Comparison of ENCODE assay signal across 7 mouse cellular contexts in the genomic region with DNA sequence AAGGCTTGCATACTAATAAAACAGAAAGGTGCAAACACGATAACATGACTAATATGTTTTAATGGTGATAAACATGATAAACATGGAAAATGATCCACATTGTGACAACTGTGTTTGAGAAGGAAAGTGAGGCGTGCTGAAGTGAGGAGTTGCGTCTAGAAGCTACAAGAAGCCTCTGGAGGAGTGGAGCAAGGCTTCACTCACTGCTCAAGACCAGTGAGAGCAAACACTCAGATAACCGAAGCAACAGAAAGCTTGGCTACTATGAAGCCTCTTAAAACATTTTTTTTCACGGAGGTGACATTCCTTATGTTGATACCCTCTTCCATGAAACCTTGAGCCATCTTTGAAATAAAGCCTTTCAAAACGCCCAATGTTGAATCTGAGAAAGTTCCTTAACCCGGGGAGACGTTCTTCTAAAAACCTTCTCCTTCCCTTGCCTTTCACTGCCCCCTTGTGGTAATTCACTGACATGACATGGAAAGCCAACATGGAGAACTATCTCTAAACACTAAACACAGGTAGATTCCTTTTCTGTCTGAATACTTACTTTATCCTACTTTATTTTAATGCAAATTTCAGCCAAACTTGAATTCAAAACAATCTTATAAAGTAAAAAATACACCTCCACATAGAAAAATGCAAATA.
DNase-seq lines count a peak whose midpoint lies in the region; ATAC-seq lines count a peak whose summit lies in the region.

No protein-coding gene starts in this region.

- H3K4me2 ChIP-seq in forebrain, embryonic 15.5 days (replicated peaks), result no peak overlapping the region

- H3K4me3 ChIP-seq in forebrain, embryonic 15.5 days, result no peak overlapping the region

- peak; percentile 66; the same call in 1 of the 2 replicates for ATAC-seq in forebrain, embryonic 15.5 days (replicated peaks)

- H3K27me3 ChIP-seq in forebrain, embryonic 15.5 days, result no peaks in the 10 kb centered on the region

- no peak overlapping the region for H3K27ac ChIP-seq in forebrain, embryonic 15.5 days (replicated peaks)

- 0 out of 2 replicates have a peak overlapping the region, but pooled peaks have one; percentile 13 for H3K9ac ChIP-seq in forebrain, embryonic 15.5 days (replicated peaks)

- 0 out of 2 replicates have a peak, but pooled peaks cover 3% of the 10 kb centered on the region for H3K4me1 ChIP-seq in forebrain, embryonic 15.5 days

- WGBS in forebrain, embryonic 15.5 days, result 34% methylated on average over 8 of the region's 8 CpGs

- H3K36me3 ChIP-seq in forebrain, embryonic 15.5 days, result no peaks in the 10 kb centered on the region

- DNase-seq in 3T3-L1 (ENCODE audit: low read depth, low spot score) (peak; percentile 78), 416B (ENCODE audit: low read depth) (peak; percentile 71)
- peak; percentile 36 for DNase-seq in c-Kit-positive CD71-negative TER-119-negative erythroid progenitor cells, embryonic 14.5 days (ENCODE audit: low read depth)
- DNase-seq in layer of hippocampus, adult 9-11 months, result peak; percentile 37
- DNase-seq in mesoderm, embryonic 11.5 days (ENCODE audit: low read depth, low spot score), result peak; percentile 65
- DNase-seq in thymus, postnatal 14 days, result peak; percentile 10

- no peaks in the 10 kb centered on the region for H3K9me3 ChIP-seq in forebrain, embryonic 15.5 days

Comparison
In these comparisons a context has a peak if more than half of its experiments do, and no peak if none do; other contexts are left out.
1. DNase-seq: peak in every context shown above with its lines; median percentile 78 in 3T3-L1; 71 in 416B; 65 in mesoderm, embryonic 11.5 days; 37 in layer of hippocampus, adult 9-11 months; 36 in c-Kit-positive CD71-negative TER-119-negative erythroid progenitor cells, embryonic 14.5 days; 10 in thymus, postnatal 14 days.